Mouse (Mus musculus): ENCODE measurements around the gene Dnah8.
"Not testable (repeated sequence)": the region's sequence is repeated elsewhere in the genome, so short reads cannot be mapped to it uniquely, and the experiment has no call there.

Dnah8 gene

GRCm38 (mm10) chr17:30624132-30624531 lies at the start of gene Dnah8:
Dnah8 (plus strand) TSS chr17:30624354.
- in situ Hi-C loops (cut with MboI; ENCODE audit: low sequenced_read_pairs) = not testable (repeated sequence)

- in situ Hi-C loops (cut with MboI; ENCODE audit: low sequenced_read_pairs) = no loop called here
Observed at GRCm38 (mm10) chr17:30574783-30575075, 49.4 kb upstream of the Dnah8 start.

DNA sequence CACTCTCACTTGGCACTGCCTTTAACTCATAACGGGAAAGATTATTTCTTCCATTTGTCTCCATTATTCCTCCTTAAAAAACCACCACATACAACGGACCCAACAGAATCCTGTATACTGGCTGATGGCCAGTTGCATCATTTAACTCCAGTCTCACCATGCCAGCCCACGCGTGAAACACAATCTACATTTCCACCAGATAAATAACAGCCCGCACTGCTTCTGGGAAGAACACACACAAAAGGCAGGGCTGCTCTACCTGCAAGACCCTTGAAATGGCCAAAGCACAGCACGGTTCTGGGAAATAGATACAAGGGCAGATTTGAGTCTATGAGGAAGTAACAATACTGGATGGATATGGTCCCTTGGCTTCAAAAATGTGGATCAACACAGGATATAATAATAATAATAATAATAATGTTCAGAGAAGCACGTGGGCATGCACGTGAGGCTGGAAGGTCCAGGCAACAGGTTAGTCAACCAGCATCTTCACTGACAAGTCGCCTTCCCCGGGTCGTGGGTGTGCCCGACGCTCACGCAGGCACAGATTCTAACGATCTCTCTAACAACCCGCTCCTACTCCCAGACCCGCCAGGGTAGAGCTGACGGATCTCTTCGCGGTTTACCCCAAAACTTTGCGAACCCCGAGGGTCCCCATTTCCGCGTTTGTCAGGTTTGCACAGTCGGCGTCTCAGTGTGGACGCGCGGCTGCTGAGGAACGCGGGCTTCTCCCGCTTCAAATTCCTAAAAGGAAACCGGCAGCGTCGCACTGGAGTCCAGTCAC lies 48.8 kb upstream of the Dnah8 start:
- in situ Hi-C loops (cut with MboI; ENCODE audit: low sequenced_read_pairs) = no loop called here

- in situ Hi-C loops (cut with MboI; ENCODE audit: low sequenced_read_pairs) = no loop called here
Observed at GRCm38 (mm10) chr17:30575941-30576773, 48.0 kb upstream of the Dnah8 start, which contains the start of gene Btbd9. Btbd9 (minus strand) TSS chr17:30576488.

GRCm38 (mm10) chr17:30576946-30577345 lies 47.2 kb upstream of the Dnah8 start:
- in situ Hi-C loops (cut with MboI; ENCODE audit: low sequenced_read_pairs) = no loop called here

DNA sequence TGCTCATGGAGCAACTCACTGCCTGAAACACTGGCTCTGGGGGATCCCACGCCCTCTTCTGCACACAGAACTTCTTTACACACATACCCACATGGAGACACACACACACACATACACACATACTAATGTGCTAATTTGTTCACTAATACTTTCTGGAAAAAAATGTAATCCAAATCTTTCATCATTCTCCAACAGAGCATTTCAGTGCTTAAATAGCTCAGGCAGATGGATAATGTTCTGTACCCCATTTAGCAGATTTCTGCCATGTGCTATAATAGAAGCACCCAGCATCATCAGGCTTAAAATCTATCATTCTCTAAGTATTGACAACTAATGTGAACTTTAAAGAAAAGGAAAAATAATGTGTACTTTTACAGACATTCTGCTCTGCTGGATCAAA lies 43.4 kb upstream of the Dnah8 start:
- in situ Hi-C loops (cut with MboI; ENCODE audit: low sequenced_read_pairs) = no loop called here

- in situ Hi-C loops (cut with MboI; ENCODE audit: low sequenced_read_pairs) = no loop called here
Observed at GRCm38 (mm10) chr17:30581201-30581600, 43.0 kb upstream of the Dnah8 start.

DNA sequence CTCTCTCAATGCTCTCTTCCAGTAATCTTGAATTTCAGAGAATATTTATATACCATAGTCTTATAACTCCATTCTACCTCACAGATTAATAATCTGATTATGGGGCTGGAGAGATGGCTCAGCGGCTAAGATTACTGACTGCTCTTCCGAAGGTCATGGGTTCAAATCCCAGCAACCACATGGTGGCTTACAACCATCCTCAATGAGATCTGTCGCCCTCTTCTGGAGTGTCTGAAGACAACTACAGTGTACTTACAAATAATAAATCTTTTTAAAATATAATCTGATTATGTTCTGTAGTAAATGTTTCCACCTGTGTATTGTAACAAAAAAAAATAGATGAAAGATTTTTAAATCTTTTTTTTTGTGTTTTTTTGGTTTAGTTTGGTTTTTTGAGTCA lies 41.8 kb upstream of the Dnah8 start:
- in situ Hi-C loops (cut with MboI; ENCODE audit: low sequenced_read_pairs) = no loop called here

- in situ Hi-C loops (cut with MboI; ENCODE audit: low sequenced_read_pairs) = no loop called here
Observed at GRCm38 (mm10) chr17:30583258-30584001, 40.7 kb upstream of the Dnah8 start.

DNA sequence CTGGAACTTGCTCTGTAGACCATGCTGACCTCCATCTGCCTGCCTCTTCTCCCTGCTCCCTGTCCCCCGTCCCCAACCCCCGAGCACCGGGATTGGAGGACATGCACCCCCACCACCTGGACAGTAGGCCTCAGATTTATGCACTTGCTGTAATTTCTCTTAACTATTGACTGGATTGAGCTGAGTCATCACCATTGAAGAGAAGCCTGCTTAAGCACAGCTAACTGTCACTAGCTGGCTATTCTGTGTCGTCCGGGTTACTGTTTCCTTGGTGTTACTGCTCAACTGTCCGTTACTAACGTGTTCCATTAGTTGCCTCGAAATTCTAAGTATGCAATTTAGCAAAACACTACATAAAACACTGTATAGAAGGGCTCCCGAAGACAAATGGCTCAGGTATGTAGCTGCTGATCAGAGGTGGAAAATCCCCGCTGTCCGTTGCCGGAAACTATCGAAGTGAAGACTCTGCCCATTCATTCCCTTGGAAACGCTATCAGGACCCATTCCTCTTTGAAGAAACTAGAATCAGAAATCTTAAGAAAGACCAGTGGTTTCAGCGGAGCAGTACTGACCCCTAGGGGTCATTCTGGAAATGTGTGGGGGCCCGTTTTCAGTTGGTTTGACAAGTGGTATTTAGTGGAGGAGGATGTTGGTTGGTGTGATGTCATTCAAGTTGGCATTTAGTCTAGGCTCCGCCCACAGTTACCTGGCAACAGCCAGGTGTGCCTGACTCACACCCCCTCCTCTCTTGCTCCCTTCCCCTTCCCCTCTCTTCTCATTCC lies 33.5 kb upstream of the Dnah8 start:
- in situ Hi-C loops (cut with MboI; ENCODE audit: low sequenced_read_pairs) = no loop called here

DNA sequence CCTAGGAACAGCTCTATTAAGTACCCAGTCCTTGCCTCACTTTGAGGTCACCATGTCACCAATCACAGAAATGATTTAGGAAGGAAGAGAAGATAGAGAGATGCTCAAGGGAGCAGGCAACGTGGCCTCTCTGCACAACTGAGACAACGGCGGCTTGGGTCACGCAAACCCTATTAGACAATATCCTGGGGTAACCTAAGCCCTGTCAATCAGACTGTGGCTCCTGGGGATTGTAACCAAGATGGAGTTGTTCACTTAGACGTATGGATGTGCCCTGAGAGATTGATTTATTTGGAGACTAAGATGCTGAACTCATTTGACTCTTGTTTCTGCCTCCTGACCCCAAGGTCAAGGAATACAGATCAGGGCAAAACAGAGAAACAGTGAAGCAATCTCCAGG lies 29.7 kb upstream of the Dnah8 start:
- in situ Hi-C loops (cut with MboI; ENCODE audit: low sequenced_read_pairs) = no loop called here

DNA sequence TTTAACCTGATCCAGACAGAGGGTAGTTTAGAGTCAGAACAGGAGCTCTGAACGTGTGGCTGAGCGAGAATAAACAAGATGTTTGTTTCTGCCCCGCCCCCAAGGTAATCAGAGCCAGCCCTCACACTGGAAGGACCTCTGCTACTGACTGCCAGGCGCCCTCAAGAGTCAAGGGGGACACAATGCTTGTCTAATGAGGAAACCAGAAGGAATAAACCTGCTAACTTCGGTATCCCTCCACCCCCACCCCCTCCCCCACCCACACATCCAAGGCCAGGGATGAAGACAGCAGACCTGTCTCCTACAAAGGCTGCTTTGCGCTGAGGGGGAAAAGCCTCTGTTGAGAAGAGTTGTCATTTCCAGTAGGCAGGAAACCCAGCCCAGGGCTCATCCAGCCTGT lies 29.3 kb upstream of the Dnah8 start:
- in situ Hi-C loops (cut with MboI; ENCODE audit: low sequenced_read_pairs) = no loop called here

GRCm38 (mm10) chr17:30597786-30598185 lies 26.4 kb upstream of the Dnah8 start:
- in situ Hi-C loops (cut with MboI; ENCODE audit: low sequenced_read_pairs) = no loop called here

- in situ Hi-C loops (cut with MboI; ENCODE audit: low sequenced_read_pairs) = no loop called here
Observed at GRCm38 (mm10) chr17:30598300-30598699, 25.9 kb upstream of the Dnah8 start.

- in situ Hi-C loops (cut with MboI; ENCODE audit: low sequenced_read_pairs) = no loop called here
Observed at GRCm38 (mm10) chr17:30602175-30602574, 22.0 kb upstream of the Dnah8 start.

GRCm38 (mm10) chr17:30604296-30604695 lies 19.9 kb upstream of the Dnah8 start:
- in situ Hi-C loops (cut with MboI; ENCODE audit: low sequenced_read_pairs) = no loop called here

GRCm38 (mm10) chr17:30605001-30605400 lies 19.2 kb upstream of the Dnah8 start:
- in situ Hi-C loops (cut with MboI; ENCODE audit: low sequenced_read_pairs) = no loop called here

GRCm38 (mm10) chr17:30606206-30606605 lies 17.9 kb upstream of the Dnah8 start:
- in situ Hi-C loops (cut with MboI; ENCODE audit: low sequenced_read_pairs) = no loop called here

DNA sequence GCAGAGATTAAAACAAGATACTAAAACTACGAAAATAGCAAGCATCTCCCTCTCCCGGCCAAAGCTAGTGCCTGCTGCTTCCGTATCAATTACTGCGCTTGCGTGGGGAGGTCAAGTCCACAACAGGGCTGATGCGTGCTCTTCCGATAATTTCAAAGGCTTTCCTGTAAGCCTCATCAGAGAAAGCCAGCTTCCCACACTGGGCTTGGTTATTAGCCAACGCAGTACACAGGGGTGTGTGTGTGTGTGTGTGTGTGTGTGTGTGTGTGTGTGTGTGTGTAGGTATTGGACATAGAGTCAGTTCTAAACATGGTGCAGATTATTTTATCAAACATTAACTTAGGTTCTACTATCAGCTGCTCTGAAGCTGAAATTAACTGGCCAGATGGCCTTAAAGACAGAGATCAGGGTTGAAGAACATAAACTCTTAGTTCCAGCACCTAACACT lies 17.5 kb upstream of the Dnah8 start:
- in situ Hi-C loops (cut with MboI; ENCODE audit: low sequenced_read_pairs) = no loop called here

- in situ Hi-C loops (cut with MboI; ENCODE audit: low sequenced_read_pairs) = no loop called here
Observed at GRCm38 (mm10) chr17:30607330-30607729, 16.8 kb upstream of the Dnah8 start.

Measured in CH12F3 (cell line).